Mouse (Mus musculus): ENCODE data around the gene Cbl. TPM values are rescaled to one million over a fixed set of nuclear protein-coding genes. Genes with fewer than 3 reads are reported as not detected.

The Cbl gene
- polyA plus RNA-seq, 1 experiment from 2014 or later = 14.8 TPM

DNA sequence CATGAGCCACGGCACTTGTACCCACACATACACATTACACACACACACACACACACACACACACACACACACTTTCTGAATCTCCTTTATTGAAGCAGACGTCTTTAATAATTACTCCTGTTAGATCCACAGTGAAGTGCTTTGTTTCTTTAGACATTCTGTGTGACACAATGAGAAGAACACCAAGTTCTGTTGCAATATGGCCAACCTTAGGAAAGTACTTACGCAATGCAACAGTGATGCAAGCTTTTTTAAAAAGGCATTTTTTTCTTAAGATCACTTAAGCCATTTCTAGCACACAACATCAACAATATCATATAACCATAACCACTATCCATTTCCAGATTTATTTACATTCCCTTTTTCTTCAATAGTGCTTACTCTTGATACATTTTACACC lies 42.7 kb downstream of the Cbl start:
- no peak overlapping the region for H3K4me2 ChIP-seq
- 76% methylated on average over 3 of the region's 3 CpGs for WGBS (ENCODE audit: insufficient replicate concordance)
- ATAC-seq (replicated peaks; ENCODE audit: insufficient number of reproducible peaks, low FRiP score, low TSS enrichment) = no peak
- H3K27me3 ChIP-seq (ENCODE audit: control insufficient read depth, insufficient read depth, low read length) = no peaks in the 10 kb centered on the region
- H3K27ac ChIP-seq (ENCODE audit: low read depth, low read length) = no peak overlapping the region
- H3K36me3 ChIP-seq (ENCODE audit: control insufficient read depth, insufficient read depth, low read length) = no peaks in the 10 kb centered on the region
- no peak overlapping the region for H3K4me3 ChIP-seq (ENCODE audit: low read depth, low read length)
- no peaks in the 10 kb centered on the region for H3K9me3 ChIP-seq (replicated peaks; ENCODE audit: control insufficient read depth, low read length)
- peaks cover 15% of the 10 kb centered on the region for H3K4me1 ChIP-seq (ENCODE audit: control insufficient read depth, insufficient read depth, low read length)
- no peak overlapping the region for H3K9ac ChIP-seq (ENCODE audit: low read depth, low read length)

DNA sequence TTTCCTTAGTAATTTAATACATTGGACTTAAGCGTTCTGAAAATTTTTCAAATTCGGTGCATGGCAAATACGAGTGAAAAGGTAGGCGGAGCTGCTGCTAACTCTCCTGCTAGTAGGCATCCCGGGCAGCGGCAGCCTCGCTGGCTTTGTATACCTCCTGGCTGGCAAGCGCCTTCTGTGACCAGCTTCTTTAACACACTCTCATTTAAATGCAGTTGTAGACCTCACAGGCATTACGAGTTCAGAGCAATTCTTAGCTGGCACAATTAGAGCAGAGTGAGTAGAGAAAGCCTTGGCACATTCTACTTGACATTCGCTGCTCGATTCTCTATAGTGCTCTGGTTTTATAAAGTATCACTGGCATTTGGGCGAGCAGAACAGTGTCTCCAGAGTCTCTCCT lies 45.6 kb downstream of the Cbl start:
- H3K4me3 ChIP-seq (ENCODE audit: low read depth, low read length) = no peak overlapping the region
- H3K27me3 ChIP-seq (ENCODE audit: control insufficient read depth, insufficient read depth, low read length) = no peaks in the 10 kb centered on the region
- no peak for ATAC-seq (replicated peaks; ENCODE audit: insufficient number of reproducible peaks, low FRiP score, low TSS enrichment)
- no peaks in the 10 kb centered on the region for H3K36me3 ChIP-seq (ENCODE audit: control insufficient read depth, insufficient read depth, low read length)
- no peak overlapping the region for H3K27ac ChIP-seq (ENCODE audit: low read depth, low read length)
- H3K4me2 ChIP-seq = no peak overlapping the region
- no peaks in the 10 kb centered on the region for H3K9me3 ChIP-seq (replicated peaks; ENCODE audit: control insufficient read depth, low read length)
- no peak overlapping the region for H3K9ac ChIP-seq (ENCODE audit: low read depth, low read length)
- WGBS (ENCODE audit: insufficient replicate concordance) = 81% methylated on average over 12 of the region's 12 CpGs
- H3K4me1 ChIP-seq (ENCODE audit: control insufficient read depth, insufficient read depth, low read length) = peaks cover 9% of the 10 kb centered on the region

DNA sequence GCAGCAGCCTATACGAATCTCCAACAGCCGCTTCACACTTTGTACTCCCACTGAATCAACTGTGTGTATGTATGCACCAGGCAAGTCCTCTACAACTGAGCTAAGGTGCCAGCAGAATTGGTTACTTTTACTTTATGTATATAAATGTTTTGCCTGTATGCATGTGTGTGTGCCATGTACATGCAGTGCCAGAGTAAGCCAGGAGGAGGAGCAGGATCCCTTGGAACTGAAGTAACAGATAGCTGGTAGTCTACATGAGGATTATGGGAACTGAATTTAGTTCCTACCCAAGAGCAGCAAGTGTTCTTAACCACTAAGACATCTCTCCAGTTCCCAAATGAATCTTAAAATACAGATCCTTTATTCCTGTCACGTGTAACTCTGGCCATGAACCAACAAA lies 51.6 kb downstream of the Cbl start:
- Histone ChIP-seq H3K4me3 (ENCODE audit: low read depth, low read length) (no peak overlapping the region), H3K9me3 (replicated peaks; ENCODE audit: control insufficient read depth, low read length) (peaks cover 3% of the 10 kb centered on the region; the same call in 1 of the 2 replicates), H3K4me2 (no peak overlapping the region), H3K36me3 (ENCODE audit: control insufficient read depth, insufficient read depth, low read length) (peaks cover 3% of the 10 kb centered on the region; the same call in 1 of the 2 replicates), H3K27me3 (ENCODE audit: control insufficient read depth, insufficient read depth, low read length) (no peaks in the 10 kb centered on the region), H3K9ac (ENCODE audit: low read depth, low read length) (no peak overlapping the region), H3K4me1 (ENCODE audit: control insufficient read depth, insufficient read depth, low read length) (peaks cover 17% of the 10 kb centered on the region), H3K27ac (ENCODE audit: low read depth, low read length) (peak overlapping the region; percentile 50)
- no peak for ATAC-seq (replicated peaks; ENCODE audit: insufficient number of reproducible peaks, low FRiP score, low TSS enrichment)
- 89% methylated on average over 3 of the region's 3 CpGs for WGBS (ENCODE audit: insufficient replicate concordance)

DNA sequence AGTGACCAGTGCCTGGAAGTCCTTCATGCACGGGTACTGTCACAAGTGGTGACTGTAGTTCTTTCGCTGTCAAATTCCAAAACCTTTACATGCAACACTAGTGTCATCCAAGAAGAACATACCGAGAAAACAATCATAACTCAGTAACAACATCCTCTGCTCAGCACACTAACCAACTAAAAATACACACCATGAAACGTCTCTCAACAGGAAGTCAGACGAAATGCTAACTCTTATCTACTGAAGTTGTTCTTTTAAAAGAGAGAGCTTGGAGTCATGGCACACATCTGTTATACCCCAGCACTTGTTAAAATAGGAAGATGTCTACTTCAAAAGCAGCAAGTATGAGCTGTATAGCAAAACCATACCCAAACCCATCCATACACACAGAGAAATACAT lies 52.3 kb downstream of the Cbl start:
- no peak overlapping the region; the same call in 1 of the 2 replicates for H3K27ac ChIP-seq (ENCODE audit: low read depth, low read length)
- ATAC-seq (replicated peaks; ENCODE audit: insufficient number of reproducible peaks, low FRiP score, low TSS enrichment) = no peak
- 42% methylated on average over 5 of the region's 5 CpGs for WGBS (ENCODE audit: insufficient replicate concordance)
- no peak overlapping the region for H3K4me2 ChIP-seq
- no peak overlapping the region for H3K4me3 ChIP-seq (ENCODE audit: low read depth, low read length)
- no peaks in the 10 kb centered on the region for H3K27me3 ChIP-seq (ENCODE audit: control insufficient read depth, insufficient read depth, low read length)
- H3K9me3 ChIP-seq (replicated peaks; ENCODE audit: control insufficient read depth, low read length) = peaks cover 3% of the 10 kb centered on the region; the same call in 1 of the 2 replicates
- H3K9ac ChIP-seq (ENCODE audit: low read depth, low read length) = no peak overlapping the region
- peaks cover 3% of the 10 kb centered on the region; the same call in 1 of the 2 replicates for H3K36me3 ChIP-seq (ENCODE audit: control insufficient read depth, insufficient read depth, low read length)
- peaks cover 20% of the 10 kb centered on the region for H3K4me1 ChIP-seq (ENCODE audit: control insufficient read depth, insufficient read depth, low read length)

DNA sequence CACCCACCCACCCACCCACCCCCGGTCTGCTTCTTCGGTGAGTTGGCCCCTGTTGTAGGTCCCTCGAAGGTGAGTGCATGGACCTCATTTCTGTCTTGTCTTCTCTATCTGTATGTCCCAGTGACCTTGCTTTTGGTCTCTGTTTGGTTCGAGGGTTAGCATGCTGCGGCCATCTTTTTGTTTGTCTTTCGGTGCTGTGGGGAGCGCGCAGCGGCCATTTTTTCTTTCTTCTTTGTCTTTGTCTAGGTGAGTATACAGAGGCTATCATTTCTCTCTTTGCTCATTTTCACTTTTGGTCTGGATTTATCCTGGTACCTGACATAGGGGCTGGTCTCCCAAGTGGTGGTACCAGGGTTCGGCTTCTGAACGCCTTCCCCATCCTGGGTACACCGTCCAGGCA lies 55.0 kb downstream of the Cbl start:
- H3K9ac ChIP-seq (ENCODE audit: low read depth, low read length) = no peak overlapping the region
- WGBS (ENCODE audit: insufficient replicate concordance) = 97% methylated on average over 12 of the region's 12 CpGs
- no peak overlapping the region for H3K4me3 ChIP-seq (ENCODE audit: low read depth, low read length)
- no peaks in the 10 kb centered on the region for H3K27me3 ChIP-seq (ENCODE audit: control insufficient read depth, insufficient read depth, low read length)
- H3K36me3 ChIP-seq (ENCODE audit: control insufficient read depth, insufficient read depth, low read length) = peaks cover 3% of the 10 kb centered on the region; the same call in 1 of the 2 replicates
- H3K4me2 ChIP-seq = no peak overlapping the region
- H3K27ac ChIP-seq (ENCODE audit: low read depth, low read length) = no peak overlapping the region
- peaks cover 3% of the 10 kb centered on the region; the same call in 1 of the 2 replicates for H3K9me3 ChIP-seq (replicated peaks; ENCODE audit: control insufficient read depth, low read length)
- peaks cover 28% of the 10 kb centered on the region for H3K4me1 ChIP-seq (ENCODE audit: control insufficient read depth, insufficient read depth, low read length)
- no peak for ATAC-seq (replicated peaks; ENCODE audit: insufficient number of reproducible peaks, low FRiP score, low TSS enrichment)

DNA sequence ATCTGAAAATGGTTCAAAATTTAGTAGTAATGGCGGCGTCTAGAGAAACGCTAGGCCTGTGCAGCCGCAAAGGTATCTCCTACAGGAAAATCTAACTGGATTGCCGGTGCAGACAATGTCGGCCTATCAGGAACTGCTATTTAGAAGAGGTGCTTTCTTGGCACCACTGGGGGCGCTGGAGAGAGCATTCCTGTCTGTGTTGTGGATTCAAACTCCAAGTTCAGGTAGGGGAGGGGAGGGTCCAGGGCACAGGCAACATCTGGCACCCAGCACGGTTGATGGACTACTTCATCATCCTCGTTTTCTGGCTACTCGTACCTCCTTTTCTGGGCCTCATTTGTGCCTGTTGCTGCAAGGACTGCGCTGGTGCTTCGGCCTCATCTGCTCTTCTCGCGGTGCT lies 55.5 kb downstream of the Cbl start:
- WGBS (ENCODE audit: insufficient replicate concordance) = 85% methylated on average over 14 of the region's 14 CpGs
- peaks cover 3% of the 10 kb centered on the region; the same call in 1 of the 2 replicates for H3K9me3 ChIP-seq (replicated peaks; ENCODE audit: control insufficient read depth, low read length)
- H3K4me2 ChIP-seq = no peak overlapping the region
- no peaks in the 10 kb centered on the region for H3K27me3 ChIP-seq (ENCODE audit: control insufficient read depth, insufficient read depth, low read length)
- no peak for ATAC-seq (replicated peaks; ENCODE audit: insufficient number of reproducible peaks, low FRiP score, low TSS enrichment)
- H3K4me3 ChIP-seq (ENCODE audit: low read depth, low read length) = no peak overlapping the region
- H3K27ac ChIP-seq (ENCODE audit: low read depth, low read length) = no peak overlapping the region
- no peak overlapping the region for H3K9ac ChIP-seq (ENCODE audit: low read depth, low read length)
- peaks cover 28% of the 10 kb centered on the region for H3K4me1 ChIP-seq (ENCODE audit: control insufficient read depth, insufficient read depth, low read length)
- peaks cover 3% of the 10 kb centered on the region; the same call in 1 of the 2 replicates for H3K36me3 ChIP-seq (ENCODE audit: control insufficient read depth, insufficient read depth, low read length)

DNA sequence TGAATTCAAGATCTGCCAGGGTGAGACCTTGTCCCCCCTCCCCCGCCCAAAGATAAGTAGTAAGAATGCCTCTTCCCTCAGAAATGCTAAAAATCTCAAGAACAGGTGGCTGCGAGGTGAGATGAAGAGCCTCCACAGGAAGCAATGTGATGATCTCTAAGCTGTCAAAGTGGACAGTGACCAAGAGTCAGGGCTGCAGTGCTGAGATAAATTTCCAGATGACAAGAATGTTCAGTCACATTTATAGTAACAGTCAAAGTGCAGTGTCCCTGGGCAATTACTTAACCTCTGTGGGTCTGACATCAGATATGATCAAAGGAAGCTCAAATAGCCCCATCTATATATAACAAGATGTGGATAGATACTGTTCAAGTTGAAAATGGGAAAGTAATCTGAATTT lies 56.4 kb downstream of the Cbl start:
- Histone ChIP-seq H3K9me3 (replicated peaks; ENCODE audit: control insufficient read depth, low read length) (peaks cover 3% of the 10 kb centered on the region; the same call in 1 of the 2 replicates), H3K4me1 (ENCODE audit: control insufficient read depth, insufficient read depth, low read length) (peaks cover 28% of the 10 kb centered on the region), H3K9ac (ENCODE audit: low read depth, low read length) (no peak overlapping the region), H3K4me2 (no peak overlapping the region), H3K27ac (ENCODE audit: low read depth, low read length) (no peak overlapping the region; the same call in 1 of the 2 replicates), H3K27me3 (ENCODE audit: control insufficient read depth, insufficient read depth, low read length) (no peaks in the 10 kb centered on the region), H3K4me3 (ENCODE audit: low read depth, low read length) (no peak overlapping the region), H3K36me3 (ENCODE audit: control insufficient read depth, insufficient read depth, low read length) (peaks cover 5% of the 10 kb centered on the region)
- 56% methylated on average over 2 of the region's 2 CpGs for WGBS (ENCODE audit: insufficient replicate concordance)
- ATAC-seq (replicated peaks; ENCODE audit: insufficient number of reproducible peaks, low FRiP score, low TSS enrichment) = no peak

DNA sequence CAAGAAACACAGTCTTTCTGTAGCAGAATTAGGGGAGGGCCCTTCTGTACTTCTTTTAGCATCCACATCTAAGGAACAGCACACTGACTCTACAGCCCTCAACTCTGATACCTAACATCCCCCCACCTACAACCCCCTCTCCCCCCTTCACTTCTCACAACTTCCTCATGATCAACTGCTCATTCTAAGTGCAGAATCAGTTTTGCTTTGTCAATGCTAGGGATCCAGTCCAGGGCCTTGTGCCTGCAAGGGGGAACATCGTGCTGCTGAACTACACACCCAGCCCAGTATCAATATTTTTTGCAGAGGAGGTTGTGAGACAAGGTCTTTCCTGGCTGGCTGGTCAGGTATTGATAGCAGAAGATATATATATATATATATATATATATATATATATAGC lies 57.9 kb downstream of the Cbl start:
- 0 out of 2 replicates have a peak overlapping the region, but pooled peaks have one; percentile 22 for H3K9ac ChIP-seq (ENCODE audit: low read depth, low read length)
- ATAC-seq (replicated peaks; ENCODE audit: insufficient number of reproducible peaks, low FRiP score, low TSS enrichment) = no peak
- peak overlapping the region; percentile 51 for H3K4me2 ChIP-seq
- H3K4me1 ChIP-seq (ENCODE audit: control insufficient read depth, insufficient read depth, low read length) = peaks cover 27% of the 10 kb centered on the region
- peak overlapping the region; percentile 71 for H3K27ac ChIP-seq (ENCODE audit: low read depth, low read length)
- H3K27me3 ChIP-seq (ENCODE audit: control insufficient read depth, insufficient read depth, low read length) = no peaks in the 10 kb centered on the region
- H3K4me3 ChIP-seq (ENCODE audit: low read depth, low read length) = no peak overlapping the region
- WGBS (ENCODE audit: insufficient replicate concordance) = 54% methylated on average over 1 of the region's 1 CpGs
- peaks cover 3% of the 10 kb centered on the region; the same call in 1 of the 2 replicates for H3K9me3 ChIP-seq (replicated peaks; ENCODE audit: control insufficient read depth, low read length)
- H3K36me3 ChIP-seq (ENCODE audit: control insufficient read depth, insufficient read depth, low read length) = peaks cover 5% of the 10 kb centered on the region

DNA sequence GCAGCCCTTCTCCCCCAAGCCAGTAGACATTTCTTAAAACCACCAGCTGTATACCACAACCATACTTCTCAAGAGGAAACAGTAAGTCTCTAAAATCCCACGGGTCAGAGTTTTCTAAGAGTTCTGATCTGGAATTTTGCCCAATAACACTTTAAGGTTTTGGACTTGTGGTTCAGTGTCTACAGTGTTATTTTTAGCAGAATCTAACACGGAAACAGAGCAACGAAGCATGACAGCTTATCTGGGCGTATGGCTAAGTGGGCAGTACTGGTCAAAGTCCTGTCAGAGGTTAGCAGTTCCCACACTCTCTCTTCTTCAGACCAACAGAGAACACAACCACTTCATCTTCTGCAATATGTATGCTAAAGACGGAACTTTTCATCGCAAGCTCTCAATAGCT lies 58.3 kb downstream of the Cbl start:
- peaks cover 5% of the 10 kb centered on the region for H3K36me3 ChIP-seq (ENCODE audit: control insufficient read depth, insufficient read depth, low read length)
- peaks cover 29% of the 10 kb centered on the region for H3K4me1 ChIP-seq (ENCODE audit: control insufficient read depth, insufficient read depth, low read length)
- no peak overlapping the region for H3K4me3 ChIP-seq (ENCODE audit: low read depth, low read length)
- no peaks in the 10 kb centered on the region for H3K27me3 ChIP-seq (ENCODE audit: control insufficient read depth, insufficient read depth, low read length)
- peak overlapping the region; percentile 71 for H3K27ac ChIP-seq (ENCODE audit: low read depth, low read length)
- no peak for ATAC-seq (replicated peaks; ENCODE audit: insufficient number of reproducible peaks, low FRiP score, low TSS enrichment)
- WGBS (ENCODE audit: insufficient replicate concordance) = 25% methylated on average over 6 of the region's 6 CpGs
- peak overlapping the region; percentile 51 for H3K4me2 ChIP-seq
- H3K9me3 ChIP-seq (replicated peaks; ENCODE audit: control insufficient read depth, low read length) = peaks cover 3% of the 10 kb centered on the region; the same call in 1 of the 2 replicates
- H3K9ac ChIP-seq (ENCODE audit: low read depth, low read length) = 0 out of 2 replicates have a peak overlapping the region, but pooled peaks have one; percentile 22
